Mouse (Mus musculus) 3134 (cell line): Measurements from ENCODE around the gene Glp2r.

ENCODE experiments used
- DNase-seq: peaks from one replicate; pipeline ENCODE4 v3.0.0-alpha.2; 2011; ENCODE audit warnings: low spot score; ENCODE audit not compliant: insufficient read length; ENCODE audit errors: extremely low read depth

The Glp2r gene

DNA sequence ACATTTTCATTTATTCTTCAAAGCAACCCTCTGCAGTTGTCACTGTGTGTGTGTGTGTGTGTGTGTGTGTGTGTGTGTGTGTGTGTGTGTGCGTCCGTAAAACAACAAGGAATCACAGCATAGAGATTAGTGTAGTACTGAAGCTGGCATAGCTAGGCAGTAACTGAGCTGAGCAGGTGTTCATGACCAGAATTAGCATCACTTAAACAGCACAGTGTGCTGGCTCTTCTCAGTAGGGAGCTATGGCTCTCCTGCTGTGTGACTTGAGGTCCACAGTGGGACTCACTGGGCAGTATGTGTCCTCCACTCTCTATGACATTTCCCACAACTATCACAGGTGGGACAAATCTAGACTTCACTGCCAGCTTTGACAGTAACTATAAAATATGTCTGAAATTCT, 39.9 kb downstream of the Glp2r start:
- DNase-seq = no peak

DNA sequence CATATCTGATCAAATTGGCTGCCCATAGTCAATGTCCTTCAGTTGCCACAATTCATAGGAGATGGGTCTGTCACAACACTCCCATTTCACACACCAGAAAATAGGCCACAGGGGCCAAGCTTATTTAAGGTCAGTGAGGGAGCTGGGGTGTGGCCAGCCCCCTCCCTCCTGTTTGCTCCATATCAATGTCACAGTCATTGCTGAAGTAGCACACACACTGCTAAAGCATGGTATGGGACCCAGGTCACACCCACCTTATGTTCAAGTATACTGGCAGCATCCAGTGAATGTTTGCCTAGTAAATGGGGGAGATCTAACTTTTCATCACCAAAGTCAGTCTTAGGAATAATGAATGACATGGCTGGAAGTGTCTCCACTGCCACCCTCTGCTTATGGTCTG, 42.2 kb downstream of the Glp2r start:
- no peak for DNase-seq

DNA sequence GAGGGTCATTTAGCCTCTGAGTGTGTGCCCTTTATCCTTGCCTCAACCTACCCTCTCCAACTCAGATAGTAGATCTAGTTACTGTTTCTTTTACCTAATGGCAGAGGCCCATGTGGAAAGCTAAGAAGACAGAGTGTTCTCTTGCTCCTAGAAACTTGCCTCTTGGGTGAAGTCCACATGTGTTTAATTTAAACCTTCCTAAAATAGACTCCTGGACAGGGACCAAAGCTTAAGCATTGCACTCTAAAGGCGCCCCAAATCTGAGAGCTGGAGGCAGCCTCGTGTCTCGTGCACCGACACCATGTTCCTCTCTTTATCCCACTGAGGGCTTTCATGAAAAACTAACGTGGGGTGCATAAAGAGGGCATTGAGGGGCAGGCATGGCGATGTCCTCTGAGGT, 43.9 kb downstream of the Glp2r start:
- no peak for DNase-seq

DNA sequence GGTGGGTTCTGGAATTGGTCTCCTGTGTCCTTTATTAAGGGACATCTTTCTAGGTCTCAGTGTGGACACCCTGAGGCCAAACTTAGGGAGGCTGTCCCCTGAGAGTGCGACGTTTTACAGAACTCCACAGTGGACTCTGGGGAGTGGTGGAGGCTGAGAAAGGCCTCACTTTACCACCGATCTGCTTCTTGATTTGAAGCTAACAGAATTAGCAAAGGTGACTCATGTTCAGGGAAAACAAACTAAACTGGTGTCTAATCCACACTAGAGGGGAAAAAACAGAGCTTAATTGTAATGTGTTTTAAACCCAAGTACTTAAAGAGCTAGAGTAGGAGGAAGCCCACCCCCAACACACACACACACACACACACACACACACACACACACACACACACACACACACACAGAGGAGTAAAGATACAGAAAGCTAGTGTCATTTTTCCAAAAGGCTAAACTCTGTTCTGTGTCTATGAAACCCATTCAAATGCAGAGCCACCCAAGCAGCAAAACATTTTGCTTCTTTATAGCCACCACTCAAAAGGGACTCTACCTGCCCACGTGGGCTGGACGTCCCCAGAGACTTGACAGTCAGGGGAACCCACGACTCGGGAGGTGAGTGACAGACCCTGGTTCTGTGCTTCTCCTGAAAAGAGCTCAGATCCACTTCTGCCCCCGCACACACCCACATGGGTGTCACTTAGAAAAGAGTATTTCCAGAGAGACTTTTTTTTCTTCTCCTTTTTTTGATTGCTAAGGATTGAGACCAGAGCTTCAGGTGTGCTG, 47.5 kb downstream of the Glp2r start:
- DNase-seq = no peak

DNA sequence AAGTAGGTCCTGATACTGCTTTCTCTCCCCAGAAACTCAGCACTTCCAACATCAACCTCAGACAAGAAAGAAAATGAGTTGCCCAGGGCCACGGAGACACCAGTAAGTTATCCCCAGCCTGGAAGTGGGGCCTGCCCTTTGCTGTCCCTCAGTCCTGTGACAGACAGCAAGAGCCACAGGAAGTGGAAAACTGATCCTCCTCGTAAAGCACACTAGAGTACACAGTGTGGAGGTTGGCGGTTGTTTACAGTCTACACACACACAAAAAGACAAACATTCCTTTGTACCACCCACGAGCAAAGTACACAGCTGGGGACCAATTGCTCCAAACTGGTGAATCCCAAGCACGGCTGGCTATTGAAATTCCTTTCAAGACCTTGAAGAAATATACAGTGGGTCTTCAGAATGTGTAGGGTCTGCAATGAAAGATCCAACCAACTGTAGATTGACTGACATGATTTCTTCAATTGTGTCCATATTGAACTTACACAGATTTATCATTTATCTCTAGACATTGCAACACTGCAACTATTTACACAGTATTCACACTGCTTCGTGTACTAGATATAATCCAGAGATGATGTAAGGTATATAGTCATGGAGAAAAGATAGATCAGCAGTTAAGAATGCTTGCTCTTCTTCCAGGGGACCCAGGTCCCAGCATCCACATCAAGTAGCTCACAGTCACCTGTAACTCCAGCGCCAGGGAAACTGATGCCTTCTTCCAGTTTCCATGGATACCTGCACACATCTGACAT, 48.4 kb downstream of the Glp2r start:
- DNase-seq = no peak

DNA sequence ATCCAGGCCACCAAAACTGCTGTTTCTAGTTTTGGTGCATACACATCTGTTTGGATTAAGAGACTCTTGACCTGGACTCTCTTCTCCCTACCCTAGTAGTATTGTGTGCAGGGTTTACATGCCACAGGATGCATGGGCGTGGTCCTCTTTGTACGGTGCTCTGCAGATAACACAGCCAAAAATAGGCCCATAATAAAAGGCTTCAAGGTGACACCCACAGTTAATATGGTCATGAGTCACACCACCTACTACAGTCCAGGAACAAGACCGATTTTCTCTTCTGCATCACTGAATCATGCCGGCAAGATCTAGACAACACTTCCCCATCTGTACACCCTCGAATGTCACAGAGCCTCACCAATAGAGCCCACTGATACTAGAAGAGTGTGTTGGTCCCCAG, 49.5 kb downstream of the Glp2r start:
- no peak for DNase-seq

DNA sequence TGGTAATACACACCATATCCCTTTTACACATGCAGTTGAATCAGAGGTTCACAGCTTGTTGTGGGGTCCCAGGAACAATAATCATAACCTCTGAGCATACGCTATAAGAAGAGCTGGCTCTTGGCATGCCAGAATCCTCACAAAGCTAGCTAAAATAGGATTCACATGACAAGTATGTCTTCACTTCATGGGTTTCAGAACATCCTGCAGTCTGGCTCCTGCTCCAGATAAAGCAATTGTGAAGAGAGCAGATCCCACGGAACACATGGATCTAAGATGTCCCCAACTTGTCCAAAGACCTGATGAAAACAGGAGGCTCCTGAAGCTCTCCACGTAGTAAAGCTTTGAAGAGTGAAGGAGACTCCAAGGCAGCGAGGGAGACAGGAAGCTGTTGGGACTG, 55.6 kb downstream of the Glp2r start:
- DNase-seq = no peak

DNA sequence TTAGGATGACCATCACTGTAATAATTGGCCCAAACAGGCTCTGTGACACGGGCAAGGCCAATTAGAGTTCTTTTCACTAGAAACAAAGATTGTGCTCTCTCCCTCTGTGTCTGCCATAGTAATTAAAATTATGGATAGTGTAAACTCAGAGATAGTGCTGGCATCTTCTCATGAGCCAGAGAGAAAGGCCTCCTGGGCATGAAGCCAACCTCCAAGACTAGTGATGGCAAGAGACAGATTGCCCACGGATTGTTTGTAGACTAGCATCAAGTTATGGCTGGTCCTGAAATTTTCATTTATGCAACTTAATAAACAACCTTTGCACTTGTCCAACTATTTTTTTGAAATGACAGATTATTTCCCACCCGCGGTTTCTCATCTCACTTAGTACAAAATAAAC, 58.0 kb downstream of the Glp2r start:
- DNase-seq = no peak

DNA sequence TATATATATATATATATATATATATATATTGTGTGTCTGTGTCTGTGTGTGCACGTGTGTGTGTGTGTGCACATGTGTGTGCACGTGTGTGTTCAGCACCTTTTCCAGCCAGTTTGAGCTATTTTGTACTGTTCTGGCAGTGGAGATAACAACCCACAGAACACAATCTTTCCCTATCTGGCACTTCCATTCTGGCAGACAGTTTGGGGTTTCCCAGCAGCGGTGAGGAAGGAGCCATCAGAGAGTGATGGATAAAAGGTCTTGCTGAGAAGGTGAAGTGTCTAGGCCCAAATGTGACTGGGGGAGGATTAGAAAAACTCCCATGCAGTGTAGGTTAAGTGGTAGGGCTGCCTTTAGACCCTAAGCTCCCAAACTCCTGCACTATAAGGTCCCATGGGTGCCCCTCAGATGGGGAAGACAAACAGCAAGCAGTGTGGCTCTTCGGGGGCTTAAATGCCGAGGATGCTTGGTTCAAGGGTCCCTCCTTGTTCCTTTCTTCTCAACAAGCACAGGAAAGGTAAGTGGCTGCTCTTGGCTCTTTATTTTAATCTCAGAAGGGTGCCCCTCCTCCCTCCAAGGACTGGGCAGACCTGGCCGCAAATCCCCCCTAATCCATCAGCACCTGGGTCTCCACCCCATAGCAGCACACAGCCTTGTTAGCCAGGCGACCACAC, 76.1 kb downstream of the Glp2r start, which contains the start of gene Rcvrn:
TSS of gene Rcvrn (plus strand) at position 624 of the 674 bp plus-strand sequence.
- DNase-seq = no peak

DNA sequence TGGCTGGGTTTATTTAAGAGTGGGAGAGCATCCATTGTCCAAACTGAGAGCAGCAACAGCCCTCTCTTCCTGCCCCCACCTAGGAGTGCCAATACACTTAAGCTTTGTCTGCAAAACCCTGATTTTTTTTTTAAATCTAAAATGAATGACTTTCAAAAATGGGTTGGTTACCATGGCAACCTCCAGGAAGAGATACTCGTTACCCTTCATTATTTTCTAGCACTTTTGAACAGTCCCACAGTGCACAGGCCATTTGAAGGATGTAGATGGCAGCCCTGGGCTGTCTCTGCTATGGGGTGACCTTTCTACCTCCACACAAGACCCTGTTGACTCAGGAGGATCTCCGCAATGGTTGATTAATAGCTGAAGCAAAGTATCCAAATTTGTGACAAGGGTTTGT, 84.8 kb downstream of the Glp2r start:
- no peak for DNase-seq

DNA sequence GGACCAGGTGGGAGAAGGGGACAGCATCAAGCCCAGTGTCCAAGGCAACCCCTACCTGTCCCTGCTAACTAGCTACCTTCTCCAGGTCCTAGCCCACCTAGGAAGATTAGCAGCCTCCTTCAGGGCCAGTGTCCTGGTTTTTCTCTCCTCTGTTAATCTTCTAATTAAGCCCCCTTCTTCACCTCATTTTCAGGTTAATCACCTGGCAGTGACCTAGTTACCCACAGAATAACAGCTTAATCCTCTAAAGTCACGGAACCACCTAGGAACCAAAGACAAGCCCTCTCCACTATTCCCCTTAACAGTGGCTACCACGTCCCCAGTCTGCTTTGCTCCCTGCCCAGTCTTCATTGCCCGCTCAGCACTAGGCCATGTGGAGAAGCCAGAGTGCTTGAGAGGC, 89.1 kb downstream of the Glp2r start:
- no peak for DNase-seq

DNA sequence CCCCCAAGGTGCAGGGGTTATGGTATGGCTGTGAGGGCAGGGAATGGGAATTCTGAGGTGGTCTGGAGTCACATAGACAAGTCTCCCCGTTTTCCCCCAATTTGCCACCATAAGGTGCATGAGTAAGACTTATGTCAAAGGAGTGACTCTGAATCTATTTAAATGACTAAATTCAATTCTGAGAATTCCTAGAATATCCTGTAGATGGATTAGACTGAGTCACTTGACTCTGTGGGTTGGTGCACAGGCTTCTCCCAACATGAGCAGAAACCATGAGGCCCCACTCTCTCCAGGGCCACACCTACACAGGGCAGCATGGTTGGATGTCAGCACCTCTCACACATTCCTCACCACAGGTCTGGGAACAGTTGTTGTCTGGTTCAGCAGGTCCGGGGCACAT, 91.0 kb downstream of the Glp2r start:
- DNase-seq = no peak

DNA sequence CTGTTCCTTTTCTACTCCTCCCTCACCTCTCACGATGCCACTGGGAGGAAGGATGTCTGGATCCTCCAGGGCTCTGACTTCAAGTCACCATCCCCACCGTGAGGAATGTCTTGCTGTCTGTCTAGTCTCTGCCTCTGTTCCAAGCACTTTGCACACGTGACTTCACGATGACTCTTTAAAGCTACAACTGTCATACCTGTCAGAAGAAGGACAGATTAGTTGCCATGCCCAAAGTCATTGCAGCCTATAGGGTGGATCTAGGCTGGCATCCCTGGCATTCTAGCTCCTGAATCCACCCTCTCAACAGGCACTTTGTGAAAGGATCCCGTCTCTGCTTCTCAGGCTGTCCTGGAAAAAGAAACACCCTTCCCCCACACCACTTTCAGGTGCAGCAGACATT, 91.7 kb downstream of the Glp2r start:
- DNase-seq = no peak

DNA sequence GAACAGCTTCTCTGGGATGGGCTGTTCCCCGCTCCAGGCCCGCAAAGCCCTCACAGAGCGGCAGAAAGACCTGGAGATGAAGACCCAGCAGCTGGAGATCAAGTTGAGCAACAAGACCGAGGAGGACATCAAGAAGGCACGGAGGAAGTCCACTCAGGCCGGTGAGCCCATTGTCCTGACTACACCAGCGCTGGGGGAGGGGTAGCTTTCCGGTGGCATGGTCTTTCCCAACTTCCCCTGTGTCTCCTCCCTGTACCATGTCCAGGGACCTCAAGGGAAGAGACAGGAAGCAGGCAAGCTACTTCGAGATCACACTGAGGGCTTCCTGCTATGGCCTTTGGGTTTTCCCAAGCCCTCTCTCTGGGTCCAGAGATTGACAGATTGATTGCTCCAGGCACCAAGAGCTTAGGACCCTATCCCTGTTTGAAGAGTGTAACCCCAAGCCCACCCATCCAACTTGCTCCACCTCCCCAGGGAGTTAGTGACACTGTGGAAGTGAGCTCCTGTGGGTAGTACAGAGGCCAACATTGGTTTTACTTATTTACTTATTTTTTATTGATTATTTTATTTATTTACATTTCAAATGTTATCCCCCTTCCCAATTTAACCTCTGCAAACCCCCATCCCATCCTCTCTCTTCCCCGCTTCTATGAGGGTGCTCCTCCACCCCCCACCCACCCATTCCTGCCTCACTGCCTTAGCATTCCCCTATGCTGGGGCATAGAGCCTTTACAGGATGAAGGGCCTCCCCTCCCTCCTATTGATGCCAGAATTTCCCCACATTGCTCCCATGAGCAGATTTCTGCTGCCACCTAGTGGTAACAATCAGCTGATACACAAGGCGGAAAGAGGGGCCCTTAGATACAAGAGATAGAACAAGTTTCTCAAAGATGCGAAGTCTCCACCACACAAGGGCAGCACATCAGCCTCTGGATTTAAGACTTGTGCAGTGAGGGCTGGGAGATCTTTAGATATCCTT, 95.1 kb downstream of the Glp2r start:
- no peak for DNase-seq

DNA sequence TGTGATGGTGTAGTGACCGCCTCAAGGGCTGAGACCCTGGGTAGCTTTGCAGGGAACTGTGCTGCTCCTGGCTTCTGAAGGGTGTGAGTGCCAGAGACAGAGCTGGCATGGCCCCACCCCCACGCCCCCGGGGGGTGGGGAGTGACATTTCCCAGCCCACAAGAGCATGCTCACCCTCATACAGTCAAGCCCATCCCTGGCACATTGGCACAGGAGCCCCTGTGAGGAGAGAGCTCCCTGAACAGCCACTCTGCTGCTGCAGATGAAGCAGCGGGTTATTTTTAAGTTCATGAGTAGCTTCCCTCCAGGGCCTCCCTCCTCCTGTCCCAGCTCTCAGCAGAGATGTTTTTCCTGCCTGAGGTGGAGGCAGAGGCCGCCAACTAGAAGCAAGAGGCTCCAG, 98.8 kb downstream of the Glp2r start:
- DNase-seq = no peak

DNA sequence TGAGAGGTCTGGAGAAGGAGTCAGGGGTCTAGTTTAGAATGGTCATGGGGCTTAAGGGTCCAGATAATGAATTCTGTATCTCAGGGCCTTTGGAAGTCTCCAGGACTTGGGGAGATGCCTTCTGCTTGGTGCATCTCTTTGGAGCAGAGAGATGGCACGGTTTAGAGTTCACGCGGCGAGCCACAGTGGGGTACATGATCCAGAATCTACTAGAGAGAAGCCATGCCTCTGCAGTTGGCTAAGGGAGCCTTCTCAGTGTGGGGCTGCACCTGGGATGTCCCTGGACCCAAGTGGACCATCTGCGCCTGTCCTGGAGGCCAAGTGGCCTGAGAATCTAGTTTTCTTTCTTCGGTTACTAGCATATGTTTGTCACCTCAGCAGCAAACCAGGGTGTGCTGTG, 100.9 kb downstream of the Glp2r start:
- DNase-seq = no peak

DNA sequence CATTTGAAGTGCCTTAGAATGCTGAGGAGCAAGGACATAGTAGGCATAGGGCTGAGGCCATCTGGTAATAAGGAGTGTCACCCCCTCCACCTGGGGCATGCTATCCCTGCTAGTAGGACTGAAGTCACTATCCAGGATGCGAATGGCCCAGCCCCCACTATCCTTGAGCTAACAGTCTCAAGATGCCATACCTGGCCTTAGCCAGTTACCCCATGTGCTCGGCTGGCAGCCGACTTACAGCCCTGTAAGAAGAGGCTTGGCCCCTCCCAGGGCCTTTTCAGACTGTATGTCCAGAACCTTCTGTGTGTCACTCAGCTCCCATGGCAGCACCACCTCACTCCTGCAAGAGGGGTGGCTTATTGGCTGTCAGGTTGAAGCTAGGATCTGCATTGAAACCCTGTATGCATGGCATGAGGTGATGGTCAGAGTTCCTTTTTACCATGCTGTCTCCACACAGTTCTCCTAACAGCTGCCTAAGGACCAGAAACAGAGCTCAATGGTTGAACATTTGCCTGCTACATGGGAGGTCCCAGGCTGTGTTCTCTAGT, 102.4 kb downstream of the Glp2r start:
- DNase-seq = no peak

DNA sequence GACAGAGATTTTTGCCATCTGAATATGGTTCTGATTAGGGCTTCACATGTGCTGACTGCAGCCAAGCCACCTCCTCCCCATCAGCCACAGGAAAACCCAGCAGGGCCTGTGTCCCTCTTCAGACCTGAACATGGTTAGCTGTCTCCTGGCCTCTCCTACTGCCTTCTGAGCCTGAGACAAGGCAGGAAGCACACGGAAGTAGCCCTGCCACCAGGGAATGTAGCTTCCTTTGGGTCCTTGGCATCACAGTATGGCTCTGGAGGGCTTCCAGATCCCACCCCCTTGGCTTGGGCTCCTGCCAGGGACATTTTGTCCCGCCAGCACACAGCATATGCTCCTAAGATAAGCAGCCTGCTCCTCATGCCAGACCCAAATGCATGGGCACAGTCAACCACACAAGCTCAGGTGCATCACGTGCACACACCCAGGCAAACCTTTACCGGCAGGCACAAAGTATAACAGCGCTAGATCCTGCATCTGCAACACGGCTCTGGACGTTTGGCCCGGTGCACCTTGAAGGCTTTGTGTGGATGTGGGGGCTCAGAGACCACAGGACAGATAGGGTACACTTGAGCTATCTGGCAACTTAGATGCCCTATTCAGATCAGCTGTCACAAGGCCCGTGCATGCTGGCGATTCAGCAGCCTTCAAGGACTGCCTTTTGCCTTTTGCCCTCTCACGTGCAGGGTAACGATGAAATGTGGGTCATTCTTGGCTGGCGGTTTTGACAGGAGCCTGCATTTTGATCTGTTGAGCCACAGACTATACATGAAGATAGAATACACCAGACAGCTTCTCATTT, 103.2 kb downstream of the Glp2r start:
- no peak for DNase-seq

DNA sequence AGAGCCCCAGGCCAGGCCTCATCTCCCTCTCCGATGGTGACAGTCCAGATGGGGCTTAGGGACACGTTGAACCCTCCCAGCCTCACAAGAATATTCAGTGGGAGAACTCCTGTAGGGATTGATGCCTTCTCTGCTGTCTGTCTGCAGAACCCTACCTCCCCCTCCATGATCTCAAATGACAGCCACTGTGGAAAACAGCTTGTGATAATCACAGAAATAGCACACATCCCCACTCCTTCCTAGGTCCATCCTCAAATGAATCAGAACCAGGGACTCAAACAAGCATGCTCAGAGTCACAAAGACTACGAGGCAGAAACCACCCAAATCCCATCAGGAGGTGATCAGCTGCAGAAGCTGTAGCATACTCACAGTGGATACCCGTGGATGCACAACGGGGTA, 104.8 kb downstream of the Glp2r start:
- DNase-seq = no peak
